Mouse (Mus musculus) limb, embryonic 11.5 days (tissue): ENCODE data around the gene Wtap. TPM values are rescaled to one million over a fixed set of nuclear protein-coding genes. Genes with fewer than 3 reads are reported as not detected.
"Not testable (repeated sequence)": the region's sequence is repeated elsewhere in the genome, so short reads cannot be mapped to it uniquely, and the experiment has no call there.

ENCODE experiments used
- ATAC-seq: fragments of 200-750 bp; cut with Nextera tagmentation; 2 replicates; pipeline ENCODE4 v1.8.0; 2017; ENCODE audit warnings: low read depth; ENCODE audit not compliant: insufficient number of reproducible peaks, low FRiP score, low TSS enrichment
- DNase-seq: peaks from one replicate; pipeline ENCODE4 v3.0.0-alpha.2; 2015; ENCODE audit warnings: low spot score
- H3K27ac ChIP-seq: fragments of 300-500 bp; sonication (generic); replicated peaks from 2 replicates; pipeline ENCODE4 v1.5.1; 2014; ENCODE audit warnings: low read depth, mild to moderate bottlenecking, low read length
- H3K27me3 ChIP-seq: fragments of 300-500 bp; sonication (generic); 2 replicates; pipeline ENCODE4 v1.6.1; 2014; ENCODE audit warnings: mild to moderate bottlenecking, low read length, mixed read lengths; ENCODE audit not compliant: control insufficient read depth, insufficient read depth
- H3K36me3 ChIP-seq: fragments of 300-500 bp; sonication (generic); 2 replicates; pipeline ENCODE4 v1.6.1; 2014; ENCODE audit warnings: mild to moderate bottlenecking, low read length, moderate library complexity, mixed read lengths; ENCODE audit not compliant: control insufficient read depth, insufficient read depth
- H3K4me1 ChIP-seq: fragments of 300-500 bp; sonication (generic); 2 replicates; pipeline ENCODE4 v1.6.1; 2014; ENCODE audit warnings: low read length, mixed read lengths; ENCODE audit not compliant: control insufficient read depth, insufficient read depth
- H3K4me2 ChIP-seq: fragments of 300-500 bp; sonication (generic); 2 replicates; pipeline ENCODE4 v1.6.1; 2014; ENCODE audit warnings: low read depth, mild to moderate bottlenecking, moderate library complexity; ENCODE audit not compliant: severe bottlenecking
- H3K4me3 ChIP-seq: fragments of 300-500 bp; sonication (generic); 2 replicates; pipeline ENCODE4 v1.5.1; 2014; ENCODE audit warnings: low read depth, low read length
- H3K9ac ChIP-seq: fragments of 300-500 bp; sonication (generic); 2 replicates; pipeline ENCODE4 v1.6.1; 2014; ENCODE audit warnings: mild to moderate bottlenecking, low read length
- H3K9me3 ChIP-seq: fragments of 300-500 bp; sonication (generic); 2 replicates; pipeline ENCODE4 v1.6.1; 2016; ENCODE audit warnings: low read length; ENCODE audit not compliant: control insufficient read depth
- WGBS: fragments of 180-500 bp; shearing (Covaris S2); extraction: QIAGEN DNeasy Blood & Tissue Kit; methylation state at CpG from one replicate; pipeline ENCODE4 v1.1.7; 2014; 5-methylcytosine and 5-hydroxymethylcytosine counted together
- polyA plus RNA-seq: library from polyadenylated mRNA; unstranded; fragments of >200 nt; fragmentation: Nextera tagmentation; extraction: Ambion mirVana; gene quantifications from 2 replicates; pipeline ENCODE4 v1.2.1, GENCODE M21; 2014

The Wtap gene
- polyA plus RNA-seq, 1 experiment from 2014 or later, result 160 TPM

GRCm38 (mm10) chr17:13004436-13004835 lies 10.5 kb upstream of the Wtap start:
- H3K36me3 ChIP-seq, H3K4me1 ChIP-seq, H3K4me3 ChIP-seq, H3K27me3 ChIP-seq, DNase-seq, ATAC-seq, H3K9ac ChIP-seq, H3K9me3 ChIP-seq, H3K4me2 ChIP-seq, H3K27ac ChIP-seq: not testable (repeated sequence)
- WGBS, result 78% methylated on average over 2 of the region's 2 CpGs

GRCm38 (mm10) chr17:13002243-13002642 lies 8.3 kb upstream of the Wtap start:
- 91% methylated on average over 5 of the region's 5 CpGs for WGBS
- not testable (repeated sequence) for H3K9ac ChIP-seq, H3K9me3 ChIP-seq, DNase-seq, H3K4me3 ChIP-seq, H3K4me2 ChIP-seq, H3K4me1 ChIP-seq, H3K36me3 ChIP-seq, H3K27me3 ChIP-seq, H3K27ac ChIP-seq, ATAC-seq

GRCm38 (mm10) chr17:12999069-12999468 lies 5.1 kb upstream of the Wtap start:
- no peaks in the 10 kb centered on the region for H3K27me3 ChIP-seq
- H3K4me3 ChIP-seq, result no peak overlapping the region
- no peak for ATAC-seq
- 81% methylated on average over 6 of the region's 6 CpGs for WGBS
- H3K36me3 ChIP-seq, result no peaks in the 10 kb centered on the region
- DNase-seq, result no peak
- no peaks in the 10 kb centered on the region for H3K9me3 ChIP-seq
- H3K27ac ChIP-seq, result no peak overlapping the region
- H3K4me2 ChIP-seq, result no peak overlapping the region
- no peaks in the 10 kb centered on the region for H3K4me1 ChIP-seq
- no peak overlapping the region for H3K9ac ChIP-seq

- ATAC-seq, result no peak
- WGBS, result 90% methylated on average over 5 of the region's 5 CpGs
Measured at GRCm38 (mm10) chr17:12997890-12998289, 3.9 kb upstream of the Wtap start.

GRCm38 (mm10) chr17:12996345-12996744 lies 2.4 kb upstream of the Wtap start:
- 22% methylated on average over 3 of the region's 3 CpGs for WGBS
- Histone ChIP-seq H3K27ac (no peak overlapping the region), H3K9me3 (no peaks in the 10 kb centered on the region), H3K9ac (no peak overlapping the region), H3K4me1 (no peaks in the 10 kb centered on the region; the same call in 1 of the 2 replicates), H3K4me2 (no peak overlapping the region), H3K4me3 (no peak overlapping the region), H3K36me3 (no peaks in the 10 kb centered on the region), H3K27me3 (no peaks in the 10 kb centered on the region)
- DNase-seq (peak; percentile 52), ATAC-seq (no peak)

More at GRCm38 (mm10) chr17:12997890-12998289, 3.9 kb upstream of the Wtap start:
- Histone ChIP-seq H3K27me3 (no peaks in the 10 kb centered on the region), H3K4me1 (no peaks in the 10 kb centered on the region; the same call in 1 of the 2 replicates), H3K9ac (no peak overlapping the region), H3K4me3 (no peak overlapping the region), H3K36me3 (no peaks in the 10 kb centered on the region), H3K27ac (no peak overlapping the region), H3K4me2 (no peak overlapping the region), H3K9me3 (no peaks in the 10 kb centered on the region)
- no peak for DNase-seq

GRCm38 (mm10) chr17:12992470-12992991 lies 1.4 kb downstream of the Wtap start:
- H3K27me3 ChIP-seq, result no peaks in the 10 kb centered on the region
- peak overlapping the region; percentile 98 for H3K27ac ChIP-seq
- peak overlapping the region; percentile 69 for H3K4me2 ChIP-seq
- H3K36me3 ChIP-seq, result peaks cover 3% of the 10 kb centered on the region; the same call in 1 of the 2 replicates
- WGBS, result 0% methylated on average over 48 of the region's 51 CpGs
- H3K4me1 ChIP-seq, result peaks cover 2% of the 10 kb centered on the region; the same call in 1 of the 2 replicates
- peak overlapping the region; percentile 72 for H3K4me3 ChIP-seq
- no peaks in the 10 kb centered on the region for H3K9me3 ChIP-seq
- ATAC-seq (peak; percentile 85), DNase-seq (peak; percentile 94)
- H3K9ac ChIP-seq, result peak overlapping the region; percentile 100

GRCm38 (mm10) chr17:12991635-12992358 lies 2.2 kb downstream of the Wtap start:
- H3K4me3 ChIP-seq, result peak overlapping the region; percentile 72
- peaks cover 3% of the 10 kb centered on the region; the same call in 1 of the 2 replicates for H3K36me3 ChIP-seq
- peaks cover 2% of the 10 kb centered on the region; the same call in 1 of the 2 replicates for H3K4me1 ChIP-seq
- DNase-seq, result peak; percentile 90
- H3K9me3 ChIP-seq, result no peaks in the 10 kb centered on the region
- peak overlapping the region; percentile 79; the same call in 1 of the 2 replicates for H3K4me2 ChIP-seq
- H3K9ac ChIP-seq, result peak overlapping the region; percentile 100
- H3K27me3 ChIP-seq, result no peaks in the 10 kb centered on the region
- under 1% methylated on average over 59 of the region's 84 CpGs for WGBS
- ATAC-seq, result peak; percentile 89
- peak overlapping the region; percentile 98 for H3K27ac ChIP-seq

- ATAC-seq, result no peak
- peaks cover 2% of the 10 kb centered on the region; the same call in 1 of the 2 replicates for H3K4me1 ChIP-seq
- DNase-seq, result peak; percentile 40
- peak overlapping the region; percentile 72 for H3K4me3 ChIP-seq
- peak overlapping the region; percentile 79 for H3K4me2 ChIP-seq
- no peaks in the 10 kb centered on the region for H3K27me3 ChIP-seq
- peak overlapping the region; percentile 100 for H3K9ac ChIP-seq
- 6% methylated on average over 12 of the region's 12 CpGs for WGBS
- H3K9me3 ChIP-seq, result no peaks in the 10 kb centered on the region
- peak overlapping the region; percentile 98 for H3K27ac ChIP-seq
- peaks cover 3% of the 10 kb centered on the region; the same call in 1 of the 2 replicates for H3K36me3 ChIP-seq
Measured at GRCm38 (mm10) chr17:12991194-12991634, 2.8 kb downstream of the Wtap start.
